ENCODE assay signal across 7 mouse cellular contexts in the genomic region with DNA sequence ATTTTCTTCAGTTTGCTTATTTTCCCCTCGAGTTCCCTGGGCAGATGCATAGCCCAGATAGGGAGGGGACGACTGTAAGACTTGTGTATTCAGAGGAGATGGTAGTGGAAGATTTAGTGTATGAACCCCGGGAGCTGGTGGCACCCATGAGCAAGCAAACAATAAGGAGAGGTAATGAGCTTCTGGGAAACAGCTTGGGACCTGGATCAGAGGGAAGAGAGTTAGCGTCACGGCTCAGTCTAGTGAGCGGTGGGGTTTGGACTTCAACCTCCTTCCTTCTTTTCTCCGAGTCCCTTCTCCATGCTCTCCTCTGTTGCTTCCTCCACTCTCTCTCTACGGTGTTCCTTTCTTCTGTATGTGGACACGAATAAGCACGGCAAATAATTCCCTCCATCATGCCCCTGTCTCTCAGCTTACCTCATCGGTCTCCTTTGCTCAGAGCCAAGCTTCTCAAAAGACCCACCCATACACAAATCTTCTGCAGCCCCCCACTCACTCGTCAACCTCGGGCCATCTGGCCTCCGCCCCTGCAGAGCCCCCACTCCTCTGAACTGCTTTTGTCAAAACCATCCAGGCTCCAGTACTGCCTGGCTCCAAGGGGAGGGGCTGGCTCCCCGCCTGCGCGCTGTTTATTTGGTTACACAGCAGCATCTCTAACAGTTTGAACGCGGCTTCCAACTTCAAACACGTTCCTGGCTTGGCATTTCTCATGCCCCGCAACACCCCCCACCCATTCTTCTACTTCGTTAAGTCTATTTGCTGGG. TPM values are rescaled to one million over a fixed set of nuclear protein-coding genes. Genes with fewer than 3 reads are reported as not detected.
DNase-seq lines count a peak whose midpoint lies in the region; ATAC-seq and TF ChIP-seq lines count a peak whose summit lies in the region.

No protein-coding gene starts in this region.

- no peaks in the 10 kb centered on the region for H3K9me3 ChIP-seq in embryonic facial prominence, embryonic 14.5 days (ENCODE audit: control insufficient read depth, low read length)
- no peaks in the 10 kb centered on the region for H3K9me3 ChIP-seq in hindbrain, embryonic 11.5 days (ENCODE audit: control insufficient read depth, low read length)
- no peaks in the 10 kb centered on the region for H3K9me3 ChIP-seq in midbrain, embryonic 10.5 days (replicated peaks)

- peak overlapping the region; percentile 57 for H3K4me2 ChIP-seq in embryonic facial prominence, embryonic 14.5 days (ENCODE audit: low read depth, low read length)
- peak overlapping the region; percentile 74 for H3K4me2 ChIP-seq in hindbrain, embryonic 11.5 days (replicated peaks; ENCODE audit: low read depth, low read length)

- no peak overlapping the region for H3K27ac ChIP-seq in left cerebral cortex, adult 2 months
- H3K27ac ChIP-seq in embryonic facial prominence, embryonic 14.5 days (replicated peaks; ENCODE audit: low read depth, low read length), result 0 out of 2 replicates have a peak overlapping the region, but pooled peaks have one; percentile 11
- peak overlapping the region; percentile 20; the same call in 1 of the 2 replicates for H3K27ac ChIP-seq in hindbrain, embryonic 11.5 days (ENCODE audit: low read depth, low read length)
- peak overlapping the region; percentile 75 for H3K27ac ChIP-seq in midbrain, embryonic 10.5 days (replicated peaks)

- H3K4me3 ChIP-seq in left cerebral cortex, adult 2 months, result peak overlapping the region; percentile 45
- peak overlapping the region; percentile 31 for H3K4me3 ChIP-seq in embryonic facial prominence, embryonic 14.5 days (ENCODE audit: low read depth, low read length)
- H3K4me3 ChIP-seq in hindbrain, embryonic 11.5 days (ENCODE audit: low read depth, low read length), result peak overlapping the region; percentile 35
- H3K4me3 ChIP-seq in midbrain, embryonic 10.5 days, result peak overlapping the region; percentile 50

- DNase-seq in left cerebral cortex, adult 2 months (ENCODE audit: extremely low spot score in 1 of 2, low spot score in 2 of 2), result peak; percentile 32 to 34
- DNase-seq in left cerebral cortex, adult 9 months (ENCODE audit: low spot score in 2 of 2), result no peak
- DNase-seq in embryonic facial prominence, embryonic 14.5 days (ENCODE audit: low spot score), result peak; percentile 43
- peak; percentile 47 for DNase-seq in hindbrain, embryonic 11.5 days (ENCODE audit: low spot score)
- peak; percentile 45 for DNase-seq in midbrain, embryonic 10.5 days (ENCODE audit: low spot score)
- DNase-seq in ovary, postnatal 14 days (ENCODE audit: low spot score), result no peak
- DNase-seq in thymus, postnatal 10 days (ENCODE audit: low spot score in 2 of 2), result no peak

- 15% methylated on average over 22 of the region's 22 CpGs for WGBS in embryonic facial prominence, embryonic 14.5 days
- WGBS in hindbrain, embryonic 11.5 days, result 10% methylated on average over 22 of the region's 22 CpGs
- 19% methylated on average over 22 of the region's 22 CpGs for WGBS in midbrain, embryonic 10.5 days

- TF ChIP-seq CTCF in left cerebral cortex, adult 2 months (IDR thresholded peaks at IDR 0.05), result no peak

- no peaks in the 10 kb centered on the region for H3K36me3 ChIP-seq in embryonic facial prominence, embryonic 14.5 days (ENCODE audit: control insufficient read depth, insufficient read depth, low read length)
- no peaks in the 10 kb centered on the region for H3K36me3 ChIP-seq in hindbrain, embryonic 11.5 days (ENCODE audit: control insufficient read depth, insufficient read depth, low read length)
- no peaks in the 10 kb centered on the region for H3K36me3 ChIP-seq in midbrain, embryonic 10.5 days

- H3K9ac ChIP-seq in embryonic facial prominence, embryonic 14.5 days (ENCODE audit: low read depth, low read length), result peak overlapping the region; percentile 50
- peak overlapping the region; percentile 52 for H3K9ac ChIP-seq in hindbrain, embryonic 11.5 days (ENCODE audit: low read depth, low read length)

- intact Hi-C loops in left cerebral cortex, adult 2 months (cut with DNase I), result loop anchor here (2.0 kb wide), 1 partner anchor 16 kb away; the partner anchor contains the start of gene Dusp23

- H3K27me3 ChIP-seq in embryonic facial prominence, embryonic 14.5 days (replicated peaks; ENCODE audit: control insufficient read depth, insufficient read depth, low read length), result no peaks in the 10 kb centered on the region
- H3K27me3 ChIP-seq in hindbrain, embryonic 11.5 days (ENCODE audit: control insufficient read depth, insufficient read depth, low read length), result no peaks in the 10 kb centered on the region
- H3K27me3 ChIP-seq in midbrain, embryonic 10.5 days (ENCODE audit: low read depth, poor library complexity, severe bottlenecking), result no peaks in the 10 kb centered on the region

- peaks cover 12% of the 10 kb centered on the region for H3K4me1 ChIP-seq in embryonic facial prominence, embryonic 14.5 days (ENCODE audit: control insufficient read depth, insufficient read depth, low read length)
- H3K4me1 ChIP-seq in hindbrain, embryonic 11.5 days (replicated peaks; ENCODE audit: control insufficient read depth, insufficient read depth, low read length), result peaks cover 4% of the 10 kb centered on the region; the same call in 1 of the 2 replicates
- peaks cover 16% of the 10 kb centered on the region for H3K4me1 ChIP-seq in midbrain, embryonic 10.5 days

- peak; percentile 75 for ATAC-seq in embryonic facial prominence, embryonic 14.5 days (ENCODE audit: low read depth)
- ATAC-seq in hindbrain, embryonic 11.5 days (ENCODE audit: low FRiP score), result peak; percentile 85

RNA-seq across cellular contexts. Expression of gene Fcrl6, which starts 14.4 kb away (rescaled TPM):
- not detected for total RNA-seq in left cerebral cortex, adult 2 months (2021)
- polyA plus RNA-seq in embryonic facial prominence, embryonic 14.5 days (2014; fragmentation: Nextera tagmentation; extraction: Ambion mirVana), result 0.13 and 0.26 TPM in 2 replicates
- 0.22 and 0.35 TPM in 2 replicates for polyA plus RNA-seq in hindbrain, embryonic 11.5 days (2014; fragmentation: Nextera tagmentation; extraction: Ambion mirVana)
- polyA plus RNA-seq in midbrain, embryonic 10.5 days (2016; fragmentation: Nextera tagmentation; extraction: Ambion mirVana), result 0.22 and 0.42 TPM in 2 replicates

RNA-seq across cellular contexts. Expression of gene Dusp23, which starts 16.0 kb away (rescaled TPM):
- 1 to 10 TPM; 4.4 to 5.7 TPM for total RNA-seq in left cerebral cortex, adult 2 months (2021)
- 15.7 and 16.0 TPM in 2 replicates for polyA plus RNA-seq in embryonic facial prominence, embryonic 14.5 days (2014; fragmentation: Nextera tagmentation; extraction: Ambion mirVana)
- 9.4 TPM in 2 replicates for polyA plus RNA-seq in hindbrain, embryonic 11.5 days (2014; fragmentation: Nextera tagmentation; extraction: Ambion mirVana)
- 9.1 and 9.5 TPM in 2 replicates for polyA plus RNA-seq in midbrain, embryonic 10.5 days (2016; fragmentation: Nextera tagmentation; extraction: Ambion mirVana)

RNA-seq across cellular contexts. Expression of gene Slamf8, which starts 26.4 kb away (rescaled TPM):
- total RNA-seq in left cerebral cortex, adult 2 months (2021), result not detected
- 0.17 TPM in 1 of 2 replicates, not detected in the other for polyA plus RNA-seq in embryonic facial prominence, embryonic 14.5 days (2014; fragmentation: Nextera tagmentation; extraction: Ambion mirVana)
- not detected in 2 replicates for polyA plus RNA-seq in hindbrain, embryonic 11.5 days (2014; fragmentation: Nextera tagmentation; extraction: Ambion mirVana)
- not detected in 2 replicates for polyA plus RNA-seq in midbrain, embryonic 10.5 days (2016; fragmentation: Nextera tagmentation; extraction: Ambion mirVana)

Comparison
In these comparisons a context has a peak if more than half of its experiments do, and no peak if none do; other contexts are left out.
1. DNase-seq: peak in left cerebral cortex, adult 2 months (2 of 2), embryonic facial prominence, embryonic 14.5 days (single experiment), hindbrain, embryonic 11.5 days (single experiment) and midbrain, embryonic 10.5 days (single experiment); none in left cerebral cortex, adult 9 months (0 of 2), ovary, postnatal 14 days (single experiment) and thymus, postnatal 10 days (0 of 2).
2. Peak in every context shown above with its lines, with median percentiles within 50 percentile points of each other: H3K4me3 ChIP-seq.